Mouse (Mus musculus) stomach, embryonic 14.5 days (tissue): ENCODE results near the gene Farp1. TPM values are rescaled to one million over a fixed set of nuclear protein-coding genes. Genes with fewer than 3 reads are reported as not detected.

Source experiments
- ATAC-seq: fragments of 200-750 bp; cut with Nextera tagmentation; 2 replicates; pipeline ENCODE4 v1.8.0; 2017; ENCODE audit warnings: low read depth, moderate TSS enrichment; ENCODE audit not compliant: insufficient number of reproducible peaks, insufficient read depth, low FRiP score
- H3K27ac ChIP-seq: fragments of 300-500 bp; sonication (generic); 2 replicates; pipeline ENCODE4 v1.5.1; 2014; ENCODE audit warnings: mild to moderate bottlenecking, low read length, moderate library complexity, mixed read lengths
- H3K27me3 ChIP-seq: fragments of 300-500 bp; sonication (generic); 2 replicates; pipeline ENCODE4 v1.6.1; 2014; ENCODE audit warnings: low read length, control low read depth, mixed read lengths; ENCODE audit not compliant: control insufficient read depth, insufficient read depth
- H3K36me3 ChIP-seq: fragments of 300-500 bp; sonication (generic); 2 replicates; pipeline ENCODE4 v1.6.1; 2014; ENCODE audit warnings: mild to moderate bottlenecking, control low read depth, low read length, moderate library complexity, mixed read lengths; ENCODE audit not compliant: control insufficient read depth, insufficient read depth
- H3K4me1 ChIP-seq: fragments of 300-500 bp; sonication (generic); 2 replicates; pipeline ENCODE4 v1.6.1; 2014; ENCODE audit warnings: low read length, control low read depth, mixed read lengths; ENCODE audit not compliant: control insufficient read depth, insufficient read depth
- H3K4me2 ChIP-seq: fragments of 300-500 bp; sonication (generic); replicated peaks from 2 replicates; pipeline ENCODE4 v1.6.1; 2014; ENCODE audit warnings: low read depth, low read length, control low read depth
- H3K4me3 ChIP-seq: fragments of 300-500 bp; sonication (generic); 2 replicates; pipeline ENCODE4 v1.5.1; 2014; ENCODE audit warnings: low read depth, low read length, control low read depth
- H3K9ac ChIP-seq: fragments of 300-500 bp; sonication (generic); replicated peaks from 2 replicates; pipeline ENCODE4 v1.6.1; 2014; ENCODE audit warnings: low read depth, mild to moderate bottlenecking, control low read depth, low read length, moderate library complexity, mixed read lengths
- H3K9me3 ChIP-seq: fragments of 300-500 bp; sonication (generic); 2 replicates; pipeline ENCODE4 v1.6.1; 2016; ENCODE audit warnings: low read depth, low read length, control low read depth; ENCODE audit not compliant: control insufficient read depth
- WGBS: fragments of 180-500 bp; shearing (Covaris S2); extraction: QIAGEN DNeasy Blood & Tissue Kit; methylation state at CpG from one replicate; pipeline ENCODE4 v1.1.7; 2014; 5-methylcytosine and 5-hydroxymethylcytosine counted together
- polyA plus RNA-seq: library from polyadenylated mRNA; unstranded; fragments of >200 nt; fragmentation: Nextera tagmentation; extraction: Ambion mirVana; gene quantifications from 2 replicates; pipeline ENCODE4 v1.2.1, GENCODE M21; 2014

Farp1 gene
- polyA plus RNA-seq, 1 experiment from 2014 or later: 22.2 TPM

DNA sequence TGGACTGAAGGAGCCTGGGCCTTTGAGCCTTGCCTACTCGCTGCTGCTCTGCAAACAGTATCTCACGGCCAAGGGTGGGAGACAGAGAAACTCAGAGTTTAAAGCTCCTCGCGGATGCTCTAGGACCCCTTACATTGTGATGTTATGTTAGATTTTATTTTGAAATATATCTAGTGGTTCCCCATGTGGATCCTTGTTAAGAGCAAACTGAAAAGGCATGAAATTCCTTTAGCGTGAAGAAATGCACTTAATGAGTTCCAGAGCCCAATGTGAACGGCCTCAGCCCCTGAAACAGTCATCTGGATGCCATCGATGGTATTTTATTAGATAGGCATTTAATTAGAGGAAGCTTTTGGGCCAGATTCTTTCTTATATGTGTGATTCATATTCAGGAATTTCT is 212.3 kb downstream of the Farp1 start:
- WGBS: 62% methylated on average over 7 of the region's 7 CpGs
- no peak for ATAC-seq

GRCm38 (mm10) chr14:121248346-121248745 is 213.3 kb downstream of the Farp1 start:
- peaks cover 17% of the 10 kb centered on the region; the same call in 1 of the 2 replicates for H3K36me3 ChIP-seq
- H3K4me3 ChIP-seq: no peak overlapping the region
- WGBS: 82% methylated on average over 5 of the region's 5 CpGs
- no peaks in the 10 kb centered on the region for H3K9me3 ChIP-seq
- H3K4me2 ChIP-seq: no peak overlapping the region
- H3K4me1 ChIP-seq: peaks cover 4% of the 10 kb centered on the region; the same call in 1 of the 2 replicates
- ATAC-seq: no peak
- H3K27ac ChIP-seq: no peak overlapping the region
- H3K27me3 ChIP-seq: no peaks in the 10 kb centered on the region
- H3K9ac ChIP-seq: no peak overlapping the region

More for the DNA sequence above, 212.3 kb downstream of the Farp1 start:
- H3K4me1 ChIP-seq: peaks cover 4% of the 10 kb centered on the region; the same call in 1 of the 2 replicates
- H3K9me3 ChIP-seq: no peaks in the 10 kb centered on the region
- H3K4me2 ChIP-seq: no peak overlapping the region
- H3K4me3 ChIP-seq: no peak overlapping the region
- no peaks in the 10 kb centered on the region for H3K27me3 ChIP-seq
- H3K9ac ChIP-seq: no peak overlapping the region
- H3K27ac ChIP-seq: no peak overlapping the region
- H3K36me3 ChIP-seq: peaks cover 23% of the 10 kb centered on the region; the same call in 1 of the 2 replicates

- no peak overlapping the region for H3K4me2 ChIP-seq
- no peak overlapping the region for H3K27ac ChIP-seq
- no peak overlapping the region for H3K9ac ChIP-seq
- no peaks in the 10 kb centered on the region for H3K27me3 ChIP-seq
- H3K4me3 ChIP-seq: no peak overlapping the region
- no peaks in the 10 kb centered on the region for H3K9me3 ChIP-seq
- peaks cover 4% of the 10 kb centered on the region; the same call in 1 of the 2 replicates for H3K4me1 ChIP-seq
- 84% methylated on average over 5 of the region's 5 CpGs for WGBS
- no peak for ATAC-seq
- peaks cover 5% of the 10 kb centered on the region for H3K36me3 ChIP-seq
Observed at GRCm38 (mm10) chr14:121251099-121251498, 216.1 kb downstream of the Farp1 start.

- Histone ChIP-seq H3K27me3 (no peaks in the 10 kb centered on the region), H3K27ac (no peak overlapping the region), H3K4me1 (peaks cover 4% of the 10 kb centered on the region; the same call in 1 of the 2 replicates), H3K4me2 (no peak overlapping the region), H3K9ac (no peak overlapping the region), H3K36me3 (peaks cover 5% of the 10 kb centered on the region), H3K9me3 (no peaks in the 10 kb centered on the region), H3K4me3 (no peak overlapping the region)
- WGBS: 44% methylated on average over 4 of the region's 4 CpGs
- ATAC-seq: no peak
Observed at GRCm38 (mm10) chr14:121251708-121252107, 216.7 kb downstream of the Farp1 start.

- Histone ChIP-seq H3K4me1 (no peaks in the 10 kb centered on the region), H3K9ac (no peak overlapping the region), H3K4me3 (no peak overlapping the region), H3K9me3 (no peaks in the 10 kb centered on the region), H3K4me2 (no peak overlapping the region), H3K27ac (no peak overlapping the region; the same call in 1 of the 2 replicates), H3K27me3 (no peaks in the 10 kb centered on the region), H3K36me3 (peaks cover 5% of the 10 kb centered on the region)
- WGBS: 88% methylated on average over 10 of the region's 10 CpGs
- no peak for ATAC-seq
Observed at GRCm38 (mm10) chr14:121252542-121252941, 217.5 kb downstream of the Farp1 start.

- Histone ChIP-seq H3K27ac (no peak overlapping the region), H3K27me3 (no peaks in the 10 kb centered on the region), H3K4me3 (no peak overlapping the region), H3K4me2 (no peak overlapping the region), H3K9me3 (no peaks in the 10 kb centered on the region), H3K36me3 (peaks cover 12% of the 10 kb centered on the region), H3K4me1 (no peaks in the 10 kb centered on the region), H3K9ac (no peak overlapping the region)
- 89% methylated on average over 10 of the region's 10 CpGs for WGBS
- ATAC-seq: no peak
Observed at GRCm38 (mm10) chr14:121254869-121255268, 219.9 kb downstream of the Farp1 start.

DNA sequence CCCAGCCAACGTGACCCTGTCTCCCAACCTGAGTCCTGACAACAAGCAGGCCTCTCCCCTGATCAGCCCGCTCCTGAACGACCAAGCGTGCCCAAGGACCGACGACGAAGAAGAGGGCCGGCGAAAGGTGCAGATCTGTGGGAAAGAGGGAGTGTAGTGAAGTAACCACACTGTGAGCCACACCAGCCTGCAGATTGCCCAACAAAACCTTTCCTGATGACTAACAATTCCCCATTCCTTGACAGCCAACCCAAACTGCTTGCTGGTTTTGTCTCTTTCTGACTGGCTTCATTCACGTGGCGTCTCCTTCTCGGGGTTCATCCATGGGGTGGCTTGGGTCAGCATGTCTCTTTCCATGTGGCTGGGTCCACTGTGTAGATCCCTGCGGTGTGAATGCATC is 220.5 kb downstream of the Farp1 start:
- Histone ChIP-seq H3K27me3 (no peaks in the 10 kb centered on the region), H3K4me3 (no peak overlapping the region), H3K4me2 (no peak overlapping the region), H3K27ac (no peak overlapping the region), H3K9ac (no peak overlapping the region), H3K4me1 (no peaks in the 10 kb centered on the region), H3K36me3 (peaks cover 8% of the 10 kb centered on the region), H3K9me3 (no peaks in the 10 kb centered on the region)
- 88% methylated on average over 13 of the region's 13 CpGs for WGBS
- ATAC-seq: no peak

GRCm38 (mm10) chr14:121256896-121257295 is 221.9 kb downstream of the Farp1 start:
- H3K36me3 ChIP-seq: peaks cover 7% of the 10 kb centered on the region
- H3K27me3 ChIP-seq: no peaks in the 10 kb centered on the region
- 87% methylated on average over 7 of the region's 7 CpGs for WGBS
- no peak overlapping the region for H3K9ac ChIP-seq
- no peaks in the 10 kb centered on the region for H3K9me3 ChIP-seq
- H3K4me2 ChIP-seq: no peak overlapping the region
- no peaks in the 10 kb centered on the region for H3K4me1 ChIP-seq
- no peak overlapping the region for H3K4me3 ChIP-seq
- no peak overlapping the region for H3K27ac ChIP-seq
- ATAC-seq: no peak

GRCm38 (mm10) chr14:121259332-121259731 is 224.3 kb downstream of the Farp1 start:
- H3K36me3 ChIP-seq: peaks cover 7% of the 10 kb centered on the region
- no peak overlapping the region for H3K27ac ChIP-seq
- no peak overlapping the region for H3K4me2 ChIP-seq
- 82% methylated on average over 11 of the region's 11 CpGs for WGBS
- no peak overlapping the region for H3K9ac ChIP-seq
- H3K4me1 ChIP-seq: peaks cover 8% of the 10 kb centered on the region
- H3K9me3 ChIP-seq: no peaks in the 10 kb centered on the region
- no peaks in the 10 kb centered on the region for H3K27me3 ChIP-seq
- ATAC-seq: no peak
- no peak overlapping the region for H3K4me3 ChIP-seq
